Mouse (Mus musculus) left cerebral cortex, postnatal 14 days (tissue): Measurements from ENCODE around the gene Fbxl7. TPM values are rescaled to one million over a fixed set of nuclear protein-coding genes. Genes with fewer than 3 reads are reported as not detected.

Experiments
- DNase-seq, 2 experiments: peaks; one replicate each; pipeline ENCODE4 v3.0.0; 2021 to 2022; ENCODE audit warnings: low spot score in 2 of 2, mixed read lengths in 1 of 2
- intact Hi-C: fragments of 180-260 bp; cut with DNase I; formaldehyde crosslinking; loops from one replicate; pipeline ENCODE4 v1.15.1; 2025
- total RNA-seq, 2 experiments: library from RNA; stranded (reverse); gene quantifications; 2 replicates each; pipeline ENCODE4 v1.2.3; 2021

Fbxl7 gene
- total RNA-seq, 2 experiments from 2014 or later = 2.7 to 3.2 TPM

GRCm38 (mm10) chr15:26716181-26716580 is 179.2 kb downstream of the Fbxl7 start:
- intact Hi-C loops = no loop called here
- DNase-seq = no peak

GRCm38 (mm10) chr15:26715635-26716034 is 179.7 kb downstream of the Fbxl7 start:
- intact Hi-C loops = no loop called here
- DNase-seq = no peak

GRCm38 (mm10) chr15:26712271-26712670 is 183.1 kb downstream of the Fbxl7 start:
- intact Hi-C loops = no loop called here

GRCm38 (mm10) chr15:26704966-26705365 is 190.4 kb downstream of the Fbxl7 start:
- intact Hi-C loops = no loop called here
- DNase-seq = no peak

More at GRCm38 (mm10) chr15:26712271-26712670, 183.1 kb downstream of the Fbxl7 start:
- DNase-seq = no peak

- intact Hi-C loops = no loop called here
Measured at GRCm38 (mm10) chr15:26703156-26703840, 192.1 kb downstream of the Fbxl7 start.

GRCm38 (mm10) chr15:26701949-26702675 is 193.3 kb downstream of the Fbxl7 start:
- DNase-seq = no peak
- intact Hi-C loops = no loop called here

More at GRCm38 (mm10) chr15:26703156-26703840, 192.1 kb downstream of the Fbxl7 start:
- no peak for DNase-seq

GRCm38 (mm10) chr15:26693075-26693474 is 202.3 kb downstream of the Fbxl7 start:
- no peak for DNase-seq
- intact Hi-C loops = no loop called here

- intact Hi-C loops = no loop called here
- no peak for DNase-seq
Measured at GRCm38 (mm10) chr15:26688472-26689104, 206.8 kb downstream of the Fbxl7 start.

- DNase-seq = no peak
- intact Hi-C loops = no loop called here
Measured at GRCm38 (mm10) chr15:26687729-26688128, 207.7 kb downstream of the Fbxl7 start.

- intact Hi-C loops = no loop called here
- peak; percentile 13 to 39 for DNase-seq
Measured at GRCm38 (mm10) chr15:26682279-26682678, 213.1 kb downstream of the Fbxl7 start.

- DNase-seq = peak in 1 of 2 experiments; percentile 24
- intact Hi-C loops = no loop called here
Measured at GRCm38 (mm10) chr15:26673239-26673859, 222.0 kb downstream of the Fbxl7 start.

GRCm38 (mm10) chr15:26654988-26655387 is 240.4 kb downstream of the Fbxl7 start:
- intact Hi-C loops = no loop called here
- peak; percentile 8 to 23 for DNase-seq

- intact Hi-C loops = loop anchor here (5.0 kb wide), 2 partner anchors 545 to 595 kb away; no protein-coding TSS in a partner anchor
Measured at GRCm38 (mm10) chr15:26642563-26642962, 252.8 kb downstream of the Fbxl7 start.

GRCm38 (mm10) chr15:26639726-26640125 is 255.7 kb downstream of the Fbxl7 start:
- intact Hi-C loops = loop anchor here (5.0 to 10.0 kb wide), 3 partner anchors 255 to 598 kb away; partner anchors contain the start of gene Fbxl7
- DNase-seq = peak; percentile 23 to 26

More at GRCm38 (mm10) chr15:26642563-26642962, 252.8 kb downstream of the Fbxl7 start:
- peak in 1 of 2 experiments; percentile 14 for DNase-seq

GRCm38 (mm10) chr15:26635591-26635990 is 259.8 kb downstream of the Fbxl7 start:
- intact Hi-C loops = loop anchor here (10.0 kb wide), 1 partner anchor 259 kb away; the partner anchor contains the start of gene Fbxl7
- no peak for DNase-seq

- intact Hi-C loops = no loop called here
- no peak for DNase-seq
Measured at GRCm38 (mm10) chr15:26628181-26628580, 267.2 kb downstream of the Fbxl7 start.

- DNase-seq = no peak
- intact Hi-C loops = no loop called here
Measured at GRCm38 (mm10) chr15:26623242-26623641, 272.1 kb downstream of the Fbxl7 start.

GRCm38 (mm10) chr15:26620279-26620678 is 275.1 kb downstream of the Fbxl7 start:
- intact Hi-C loops = loop anchor here (2.0 kb wide), 1 partner anchor 615 kb away; no protein-coding TSS in a partner anchor

GRCm38 (mm10) chr15:26619221-26619620 is 276.2 kb downstream of the Fbxl7 start:
- intact Hi-C loops = no loop called here
- DNase-seq = peak; percentile 9 to 34

More at GRCm38 (mm10) chr15:26620279-26620678, 275.1 kb downstream of the Fbxl7 start:
- DNase-seq = peak; percentile 49 to 57
